Mouse (Mus musculus): Measurements from ENCODE around the gene Rxrg. TPM values are rescaled to one million over a fixed set of nuclear protein-coding genes. Genes with fewer than 3 reads are reported as not detected.

Rxrg gene
- total RNA-seq, 2 experiments from 2014 or later = 26.4 to 31.0 TPM

DNA sequence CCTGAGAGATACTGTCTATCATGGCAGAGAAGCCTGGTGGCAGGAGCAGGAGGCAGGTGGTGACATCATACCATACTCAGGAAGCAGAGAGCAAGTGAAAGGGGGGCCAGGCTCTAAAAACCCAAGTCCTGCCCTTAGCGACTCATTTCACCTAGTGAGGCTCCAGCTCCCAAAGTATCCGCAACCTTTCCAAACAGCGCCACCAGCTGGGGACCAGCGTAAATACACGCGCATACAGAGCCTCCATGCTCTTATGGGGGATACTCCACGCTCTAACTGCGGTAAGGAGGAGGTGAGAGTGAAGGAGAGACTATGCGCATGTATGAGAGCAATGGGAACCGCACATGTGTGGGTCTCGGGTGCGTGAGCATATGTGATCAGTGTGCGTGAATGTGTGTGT, 39.9 kb downstream of the Rxrg start:
- intact Hi-C loops (cut with DNase I; ENCODE audit: low total_unique reads) = no loop called here
- peak; percentile 40 for DNase-seq

DNA sequence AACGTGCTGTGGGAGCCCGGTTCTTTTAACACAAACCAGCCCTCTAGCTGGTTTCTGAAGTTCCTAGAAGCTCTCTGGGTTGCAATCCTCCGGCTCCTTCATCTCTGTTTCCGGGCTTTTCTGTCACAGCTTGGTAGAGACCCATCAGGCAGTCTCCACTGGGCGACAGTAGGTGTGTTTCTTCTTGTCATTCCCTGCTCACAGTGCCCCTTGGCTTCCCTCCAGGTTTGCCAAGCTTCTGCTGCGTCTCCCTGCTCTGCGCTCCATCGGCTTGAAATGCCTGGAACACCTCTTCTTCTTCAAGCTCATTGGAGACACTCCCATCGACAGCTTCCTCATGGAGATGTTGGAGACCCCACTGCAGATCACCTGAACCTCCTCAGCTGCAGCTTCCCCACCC, 40.7 kb downstream of the Rxrg start:
- no peak for DNase-seq
- intact Hi-C loops (cut with DNase I; ENCODE audit: low total_unique reads) = no loop called here

DNA sequence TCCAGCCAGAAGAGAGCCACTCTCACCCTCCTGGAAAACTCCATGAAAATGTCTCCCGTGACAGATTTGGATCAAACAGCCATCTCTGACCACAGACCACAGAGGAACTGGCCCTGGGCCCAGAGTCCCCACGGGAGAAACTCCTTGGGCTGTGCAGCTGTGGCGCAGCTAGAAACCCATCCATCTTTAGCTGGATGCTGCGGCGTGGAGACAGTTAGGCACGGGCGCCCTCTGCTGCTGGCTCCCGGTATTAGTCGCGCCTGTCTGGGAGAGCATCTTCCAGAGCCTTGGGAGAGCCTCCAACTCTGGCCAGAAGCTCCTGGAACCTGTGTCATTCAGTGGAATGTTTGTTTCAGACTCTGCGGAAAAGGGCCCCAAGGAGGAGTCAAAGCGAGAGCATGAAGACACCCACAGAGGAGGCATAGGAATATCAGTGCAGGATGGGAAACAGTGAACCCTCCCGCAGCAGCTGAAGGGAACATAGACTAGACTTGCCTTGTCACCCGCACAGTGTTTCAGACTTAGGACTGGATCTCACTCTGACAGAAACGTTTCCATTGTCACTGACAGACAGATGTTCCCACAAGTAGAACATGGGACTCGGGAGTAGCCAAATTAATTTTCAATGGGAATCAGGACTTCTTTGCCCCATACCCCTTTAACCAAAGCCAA, 46.8 kb downstream of the Rxrg start:
- intact Hi-C loops (cut with DNase I; ENCODE audit: low total_unique reads) = no loop called here
- peak; percentile 92 for DNase-seq

DNA sequence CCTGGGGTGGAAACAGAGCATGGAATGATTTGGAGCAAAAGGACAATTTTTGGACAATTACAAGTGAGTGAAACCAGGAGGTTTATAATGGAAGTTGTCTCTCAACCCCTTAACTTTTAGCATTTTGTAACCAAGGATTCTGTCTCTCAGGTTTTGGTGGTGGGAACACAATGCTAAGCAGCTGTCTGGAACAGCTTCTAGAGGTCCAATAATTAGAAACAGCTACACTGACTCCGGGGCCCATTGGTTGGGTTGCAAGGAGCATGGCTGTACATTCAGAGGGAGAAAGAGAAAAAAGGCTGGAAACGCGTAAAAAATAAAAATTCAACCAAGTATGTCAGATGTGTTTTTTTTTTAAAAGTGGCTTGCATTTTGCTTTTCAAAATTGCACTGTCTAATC, 50.5 kb downstream of the Rxrg start:
- no peak for DNase-seq
- intact Hi-C loops (cut with DNase I; ENCODE audit: low total_unique reads) = no loop called here

DNA sequence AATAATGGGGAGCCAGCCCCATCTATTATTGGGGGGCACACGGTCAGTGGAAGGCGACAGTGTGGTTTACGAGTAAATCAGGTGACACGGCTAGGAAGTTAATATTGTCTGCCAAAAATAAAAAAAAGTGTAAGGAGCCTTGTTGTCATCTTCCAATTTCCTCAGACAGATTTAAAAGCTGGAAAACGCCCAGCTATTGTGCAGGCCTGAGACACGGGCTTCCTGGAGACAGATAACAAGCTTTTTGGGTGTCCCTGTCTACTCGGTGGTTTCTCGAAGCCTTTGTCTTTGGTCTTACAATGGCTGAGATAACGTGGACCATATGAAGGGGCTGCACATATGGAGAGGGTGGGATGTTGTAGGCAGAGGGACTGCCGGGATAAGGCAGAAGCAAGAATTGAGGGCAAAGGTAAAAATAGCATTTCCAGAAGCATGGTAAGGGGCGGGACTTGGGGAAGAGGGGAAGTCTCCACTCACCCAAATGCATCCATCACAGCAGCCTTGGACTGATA, 51.0 kb downstream of the Rxrg start:
- intact Hi-C loops (cut with DNase I; ENCODE audit: low total_unique reads) = no loop called here
- no peak for DNase-seq

DNA sequence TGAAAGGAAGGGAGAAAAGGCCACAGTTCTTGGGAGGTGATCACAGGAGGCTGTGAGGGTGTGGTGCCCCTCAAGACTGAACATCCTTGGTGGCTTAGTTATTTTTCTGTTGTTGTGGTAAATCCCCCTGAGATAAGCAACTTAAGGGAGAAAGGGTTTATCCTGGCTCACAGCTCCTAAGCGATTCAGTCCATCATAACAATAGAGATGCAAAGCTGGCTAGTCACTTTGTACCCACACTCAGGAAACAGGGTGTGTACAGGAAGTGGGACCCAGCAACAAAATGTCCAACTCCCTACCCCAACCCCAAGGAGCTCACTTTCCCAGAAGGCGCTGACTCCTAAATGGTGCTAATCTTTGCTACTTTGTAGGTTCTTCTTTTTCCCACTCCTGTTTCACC, 54.2 kb downstream of the Rxrg start:
- DNase-seq = no peak
- intact Hi-C loops (cut with DNase I; ENCODE audit: low total_unique reads) = no loop called here

DNA sequence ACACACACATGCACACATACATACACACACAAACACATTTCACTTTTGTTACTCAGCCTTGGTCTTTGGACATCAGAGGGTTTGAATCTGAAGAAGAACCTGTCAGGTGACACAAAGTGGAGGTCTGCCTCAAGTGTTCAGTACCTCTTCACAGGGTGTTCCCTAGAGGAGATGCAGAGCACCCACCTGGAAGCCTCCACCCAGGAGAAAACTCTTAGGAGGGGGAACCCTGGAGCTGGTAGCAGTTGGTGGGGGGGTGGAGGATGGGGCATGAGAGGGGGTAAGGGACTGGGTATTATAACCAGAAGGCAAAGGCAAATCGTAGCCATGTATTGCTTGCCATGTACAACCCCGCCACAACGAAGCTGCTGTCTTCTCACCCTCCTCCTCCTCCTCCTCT, 60.9 kb downstream of the Rxrg start:
- no peak for DNase-seq
- intact Hi-C loops (cut with DNase I; ENCODE audit: low total_unique reads) = no loop called here

DNA sequence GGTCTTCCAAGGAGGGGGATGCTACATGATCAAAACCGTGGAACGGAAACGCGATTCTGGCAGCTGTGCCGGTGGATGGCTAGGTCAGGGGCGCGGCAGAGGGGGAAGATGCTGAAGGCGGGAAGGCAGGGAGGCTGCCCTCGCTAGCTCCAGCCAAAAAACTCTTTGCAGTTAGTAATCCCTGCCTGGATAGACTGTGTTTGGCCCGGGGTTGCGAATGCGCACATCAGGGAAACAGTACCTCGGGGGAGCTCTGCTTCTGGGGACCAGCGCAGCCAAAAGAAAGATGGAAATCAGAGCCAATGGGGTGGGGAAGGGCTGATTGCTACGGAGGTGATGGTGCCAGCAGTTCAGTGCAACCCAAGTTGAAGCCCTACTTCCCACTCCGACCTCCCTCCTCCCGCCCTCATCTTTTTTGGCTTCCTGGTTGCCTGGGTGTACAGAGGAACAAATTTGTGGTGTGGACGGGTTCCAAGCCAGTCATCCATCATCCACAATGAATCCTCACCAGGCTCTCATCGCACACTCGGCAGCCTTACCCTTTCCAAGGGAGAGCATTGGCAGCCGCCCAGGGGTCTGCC, 62.4 kb downstream of the Rxrg start:
- peak; percentile 77 for DNase-seq
- intact Hi-C loops (cut with DNase I; ENCODE audit: low total_unique reads) = no loop called here

DNA sequence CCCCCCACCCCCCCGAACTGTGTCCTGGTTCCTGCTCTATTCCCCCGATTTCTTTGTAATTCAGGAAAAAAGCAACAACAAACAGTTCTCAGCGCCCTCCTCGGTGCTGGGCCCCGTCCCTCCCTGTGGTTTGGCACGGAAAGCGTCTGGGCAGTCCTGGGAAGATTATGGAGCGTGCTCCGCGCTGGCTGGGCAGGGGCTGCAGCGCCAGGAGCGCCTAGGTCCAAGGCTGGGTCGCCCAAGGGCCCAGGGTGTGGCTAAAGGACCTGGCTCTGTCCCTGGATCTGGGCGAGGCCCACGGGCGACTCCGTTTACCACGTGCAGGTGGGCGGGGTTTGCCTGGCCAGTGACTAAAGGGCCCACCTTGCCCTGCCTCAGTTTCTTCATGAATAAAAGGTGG, 62.9 kb downstream of the Rxrg start:
- peak; percentile 62 for DNase-seq
- intact Hi-C loops (cut with DNase I; ENCODE audit: low total_unique reads) = no loop called here

DNA sequence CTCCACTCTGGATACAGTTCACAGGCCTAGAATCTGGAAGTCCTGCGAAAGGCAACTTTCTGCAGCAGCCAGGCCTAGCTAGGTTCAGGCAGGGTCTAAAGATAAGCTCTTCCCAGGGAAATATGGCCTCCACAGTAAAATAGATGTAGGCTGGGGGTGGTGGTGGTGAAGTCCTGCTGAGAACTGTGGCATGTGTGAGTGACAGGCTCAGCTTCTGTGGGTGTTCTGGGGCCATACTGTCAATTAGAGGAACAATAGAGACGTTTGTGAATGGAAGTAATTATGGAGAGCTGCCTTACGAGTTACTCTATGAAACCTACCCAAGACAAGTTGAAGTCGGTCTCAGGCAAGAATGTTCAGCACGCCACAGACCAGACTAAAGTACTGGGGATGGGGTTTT, 65.0 kb downstream of the Rxrg start:
- no peak for DNase-seq
- intact Hi-C loops (cut with DNase I; ENCODE audit: low total_unique reads) = no loop called here

DNA sequence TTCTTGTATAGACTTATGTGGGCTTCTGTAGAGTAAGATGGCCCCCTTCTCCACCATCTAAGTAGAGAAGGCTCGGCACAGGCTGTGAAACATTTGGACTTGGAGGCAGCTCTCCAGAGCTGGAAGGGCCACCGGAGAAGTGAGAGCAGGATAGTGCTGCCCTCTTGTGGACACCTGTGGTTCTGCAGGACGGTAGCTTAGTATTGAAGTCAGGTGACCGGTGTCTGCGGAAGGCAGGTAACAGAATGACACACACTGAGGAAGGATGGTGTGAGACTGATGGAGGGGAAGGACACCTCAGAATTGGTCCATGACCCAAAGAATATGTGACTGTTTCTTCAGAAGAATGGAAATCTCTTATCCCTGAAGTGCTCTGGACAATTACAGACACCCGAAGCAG, 71.6 kb downstream of the Rxrg start:
- intact Hi-C loops (cut with DNase I; ENCODE audit: low total_unique reads) = no loop called here
- peak; percentile 57 for DNase-seq

DNA sequence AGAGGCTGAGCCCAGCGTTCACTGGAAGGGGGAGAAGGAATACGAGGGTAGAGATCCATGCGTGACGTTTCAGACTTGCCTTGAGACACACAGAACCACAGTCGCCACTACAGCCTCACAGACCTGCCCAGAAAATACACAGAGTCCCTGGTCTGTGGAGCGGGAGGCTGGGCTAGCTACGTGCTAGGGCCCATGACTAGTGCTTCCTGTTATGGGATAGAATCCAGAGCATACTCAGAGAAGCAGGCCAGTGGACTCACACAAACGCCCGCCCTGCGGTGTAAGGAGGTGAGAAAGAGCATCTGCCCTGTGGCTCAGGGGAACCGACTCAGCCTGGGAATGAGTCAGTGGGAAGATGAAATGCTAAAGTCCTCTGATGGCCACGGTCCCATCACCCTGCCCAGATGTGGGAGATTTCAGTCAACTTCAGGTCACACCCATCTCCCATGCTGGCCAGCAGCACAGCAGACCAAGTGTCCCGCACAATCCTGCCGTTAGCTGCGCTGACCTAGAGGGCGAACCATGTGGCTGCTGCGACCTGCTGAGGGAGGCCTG, 74.3 kb downstream of the Rxrg start:
- peak; percentile 54 for DNase-seq
- intact Hi-C loops (cut with DNase I; ENCODE audit: low total_unique reads) = no loop called here

DNA sequence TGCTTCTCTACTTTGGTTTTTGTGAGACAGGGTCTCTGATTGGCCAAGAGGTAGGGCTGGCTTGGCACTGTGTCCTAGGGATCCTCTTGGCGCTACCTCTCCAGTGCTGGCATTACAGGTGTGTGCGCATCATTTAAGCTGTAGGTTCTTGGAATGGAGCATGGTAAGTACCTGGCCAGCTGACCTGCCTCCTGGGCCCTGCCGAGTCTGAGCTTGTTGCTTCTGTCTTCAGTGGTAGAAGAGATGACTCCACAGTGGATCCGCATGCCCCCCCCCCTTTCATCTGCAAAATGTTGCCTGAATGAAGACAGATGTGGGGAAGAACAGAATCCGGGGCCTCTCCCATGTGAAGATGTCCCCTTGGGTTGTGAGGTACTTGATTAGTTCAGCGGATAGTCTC, 80.9 kb downstream of the Rxrg start:
- intact Hi-C loops (cut with DNase I; ENCODE audit: low total_unique reads) = no loop called here
- no peak for DNase-seq

DNA sequence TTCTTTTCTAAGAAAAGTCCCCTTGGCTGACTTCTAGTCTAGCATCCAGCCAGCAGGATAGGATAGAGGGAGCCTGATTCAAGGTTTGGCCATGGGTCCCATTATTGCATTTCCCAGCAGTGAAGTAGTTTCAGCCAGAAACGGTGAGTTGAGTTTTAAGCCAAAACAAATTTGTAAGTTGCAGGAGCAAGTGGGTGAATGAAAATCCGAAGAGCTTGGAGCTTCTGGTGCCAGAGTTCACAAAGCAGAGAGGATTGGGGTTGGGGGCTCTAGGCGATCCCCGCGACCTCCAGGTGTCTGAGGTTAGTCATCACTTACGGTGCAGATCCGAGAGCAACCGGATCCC, 89.8 kb downstream of the Rxrg start:
- intact Hi-C loops (cut with DNase I; ENCODE audit: low total_unique reads) = no loop called here
- no peak for DNase-seq

DNA sequence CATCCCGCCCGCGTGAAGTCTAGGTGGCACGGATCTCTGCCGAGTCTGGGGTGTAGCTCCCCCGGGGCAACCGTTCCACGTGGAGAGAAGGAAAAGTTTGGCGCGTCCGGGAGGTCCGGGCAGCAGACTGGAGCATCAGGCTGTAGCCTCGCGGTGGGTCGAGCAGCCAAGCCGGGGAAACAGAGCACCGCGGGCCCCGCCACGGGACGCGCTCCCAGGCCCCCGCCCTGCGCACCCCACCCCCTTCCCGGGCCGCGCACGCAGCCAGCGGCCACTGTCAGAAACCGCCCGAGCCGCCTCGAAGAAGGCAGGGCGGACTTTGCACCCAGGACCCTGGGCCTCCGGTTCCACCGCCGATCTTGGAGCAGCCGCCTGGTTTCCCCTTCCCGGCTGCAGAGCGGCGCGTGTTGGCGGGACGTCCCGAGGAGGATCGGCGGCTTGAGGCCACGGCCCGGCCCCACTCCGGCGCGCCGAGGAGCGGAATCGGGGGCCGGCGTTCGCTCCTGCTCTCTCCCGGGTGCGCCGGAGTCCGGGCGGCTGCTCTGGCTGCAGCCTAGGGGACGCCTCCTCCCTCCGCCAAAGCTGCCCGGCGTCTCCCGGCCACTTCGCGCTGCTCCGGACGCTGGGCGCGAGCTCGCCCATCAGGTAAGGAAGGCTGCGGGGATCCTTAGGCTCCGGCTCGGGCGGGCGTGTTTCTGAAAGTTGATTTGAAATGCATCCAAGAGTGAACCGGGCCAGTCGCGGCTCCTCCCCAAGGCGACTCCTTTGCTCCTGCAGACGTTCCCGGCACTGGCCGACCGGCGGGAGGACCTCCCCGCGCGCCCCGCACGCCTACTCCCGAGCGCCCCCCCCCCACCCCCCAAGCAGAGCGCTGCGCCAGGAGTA, 90.4 kb downstream of the Rxrg start:
- intact Hi-C loops (cut with DNase I; ENCODE audit: low total_unique reads) = no loop called here
- peak; percentile 63 for DNase-seq

DNA sequence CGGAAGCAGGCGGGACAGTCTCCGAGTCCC, 90.9 kb downstream of the Rxrg start, which contains the start of gene Lmx1a:
Lmx1a (plus strand) TSS at position 6 of the 30 bp plus-strand sequence.
- DNase-seq = no peak
- intact Hi-C loops (cut with DNase I; ENCODE audit: low total_unique reads) = no loop called here

Other genes with a start within 250 kb of the Rxrg start
- gene Aldh9a1, start 248.4 kb upstream of the Rxrg start, total RNA-seq (2021) = 1 to 10 TPM; 3.8 to 4.8 TPM
- gene Mgst3, start 204.5 kb upstream of the Rxrg start, total RNA-seq (2021) = 10 to 100 TPM; 32.1 to 43.9 TPM
- under 1 TPM in 1 of 2 experiments, not detected in 1; 0.73 TPM for gene Lrrc52, start 131.6 kb upstream of the Rxrg start, total RNA-seq (2021)
- under 1 TPM; 0.24 to 0.74 TPM for gene Lmx1a, start 90.9 kb downstream of the Rxrg start, total RNA-seq (2021)